Mouse (Mus musculus): ENCODE data around the gene Vwa7. TPM values are rescaled to one million over a fixed set of nuclear protein-coding genes. Genes with fewer than 3 reads are reported as not detected.
A peak's percentile ranks its signal among the peaks of the same experiment; 100 is the strongest.

The Vwa7 gene
- total RNA-seq, 1 experiment = 0.31 TPM

DNA sequence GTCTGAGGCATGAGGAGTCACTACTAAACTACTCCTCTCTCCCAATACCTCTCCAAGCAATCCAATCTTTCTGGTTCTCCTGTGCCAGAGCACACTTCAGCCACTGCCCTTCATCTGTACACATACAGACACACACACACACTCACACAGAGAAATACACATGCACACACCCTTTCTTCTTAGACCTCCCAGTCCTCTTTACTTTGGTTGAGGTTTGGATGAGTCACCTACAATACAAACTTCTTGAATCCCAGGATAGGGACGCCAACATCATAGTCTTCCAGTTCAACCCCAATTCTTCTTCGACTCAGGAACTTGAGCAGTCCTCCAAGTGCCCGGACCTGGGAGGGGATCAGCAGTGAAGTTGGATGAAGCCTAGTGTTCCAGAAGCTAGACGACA is 27.4 kb downstream of the Vwa7 start:
- H3K36me3 ChIP-seq (ENCODE audit: control insufficient read depth, insufficient read depth, low read length, poor library complexity, severe bottlenecking) = no peaks in the 10 kb centered on the region
- H3K9ac ChIP-seq (ENCODE audit: insufficient read depth, low read depth, low read length, poor library complexity, severe bottlenecking) = no peak overlapping the region
- TF ChIP-seq ZC3H11A (IDR thresholded peaks at IDR 0.05; ENCODE audit: borderline replicate concordance, low read depth, low read length) (no peak), ZNF384 (IDR thresholded peaks at IDR 0.05; ENCODE audit: low read depth, low read length) (no peak), HCFC1 (IDR thresholded peaks at IDR 0.05; ENCODE audit: borderline replicate concordance, insufficient read depth, low read length) (no peak), CHD2 (IDR thresholded peaks at IDR 0.05; ENCODE audit: low read depth, low read length) (no peak)
- in situ Hi-C loops (cut with MboI; ENCODE audit: low sequenced_read_pairs in 2 of 2, unreplicated experiment in 2 of 2) = no loop called here
- no peak overlapping the region for H3K27ac ChIP-seq (ENCODE audit: insufficient read depth, low read depth, low read length, poor library complexity, severe bottlenecking)
- H3K4me1 ChIP-seq (ENCODE audit: control insufficient read depth in 2 of 2, insufficient read depth in 2 of 2, low read length in 2 of 2, poor library complexity in 1 of 2) = peaks cover 0 to 8% of the 10 kb centered on the region in 2 experiments; a peak in 2 of 4 replicates
- no peak for DNase-seq (ENCODE audit: low read depth, low spot score)
- H3K9me3 ChIP-seq (ENCODE audit: control insufficient read depth, insufficient read depth, low read depth, low read length) = no peaks in the 10 kb centered on the region
- H3K4me3 ChIP-seq (ENCODE audit: insufficient read depth in 1 of 2, low read depth in 1 of 2, low read length in 2 of 2, poor library complexity in 1 of 2, severe bottlenecking in 1 of 2) = no peak overlapping the region

DNA sequence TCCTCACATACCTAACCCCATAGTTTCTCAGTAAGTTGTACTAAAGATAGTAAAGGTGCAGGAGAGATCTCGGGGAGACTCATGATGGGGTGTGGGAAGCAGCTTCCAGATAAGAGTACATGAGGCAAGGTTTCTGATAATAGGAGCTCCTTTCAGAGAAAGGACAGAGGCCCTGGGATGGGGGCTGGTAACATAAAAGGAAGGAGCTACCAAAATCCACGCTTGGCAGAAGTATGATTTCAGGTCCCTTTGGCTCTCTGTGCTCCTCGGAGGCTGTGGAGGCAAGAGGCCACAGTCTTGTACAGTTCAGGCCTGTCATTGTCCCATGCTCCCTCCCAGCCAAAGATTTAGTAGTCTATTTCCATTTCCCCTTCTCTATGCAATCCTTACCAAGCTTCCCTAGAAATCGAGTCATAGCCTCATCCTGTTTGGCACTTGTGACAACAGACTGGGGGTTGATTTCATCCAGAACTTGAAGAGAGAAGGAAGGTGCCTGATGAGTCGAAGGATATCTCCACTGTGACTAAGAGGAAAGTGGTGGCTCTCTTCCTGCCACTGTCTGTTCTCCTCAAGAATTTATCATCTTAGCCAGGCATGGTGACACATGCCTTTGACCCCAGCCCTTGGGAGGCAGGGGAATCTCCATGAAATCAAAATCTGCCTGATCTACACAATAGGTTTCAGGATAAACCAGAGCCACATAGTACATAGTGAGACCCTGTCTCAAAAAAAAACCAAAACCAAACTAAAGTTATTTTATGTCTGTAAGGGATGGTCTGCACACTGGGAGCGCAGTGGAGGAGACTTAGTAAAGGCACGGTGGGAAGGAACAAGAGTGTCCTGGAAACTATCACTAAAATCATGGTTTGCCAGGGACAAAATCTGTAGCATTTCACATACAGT is 28.8 kb downstream of the Vwa7 start:
- in situ Hi-C loops (cut with MboI; ENCODE audit: low sequenced_read_pairs in 2 of 2, unreplicated experiment in 2 of 2) = no loop called here
- Histone ChIP-seq H3K9ac (ENCODE audit: insufficient read depth, low read depth, low read length, poor library complexity, severe bottlenecking) (no peak overlapping the region), H3K4me1 (ENCODE audit: control insufficient read depth in 2 of 2, insufficient read depth in 2 of 2, low read length in 2 of 2, poor library complexity in 1 of 2) (peaks cover 0 to 14% of the 10 kb centered on the region in 2 experiments), H3K4me3 (ENCODE audit: insufficient read depth in 1 of 2, low read depth in 1 of 2, low read length in 2 of 2, poor library complexity in 1 of 2, severe bottlenecking in 1 of 2) (peak overlapping the region in 1 of 2 experiments; percentile 78; a peak in 2 of 4 replicates), H3K9me3 (ENCODE audit: control insufficient read depth, insufficient read depth, low read depth, low read length) (no peaks in the 10 kb centered on the region), H3K36me3 (ENCODE audit: control insufficient read depth, insufficient read depth, low read length, poor library complexity, severe bottlenecking) (no peaks in the 10 kb centered on the region), H3K27ac (ENCODE audit: insufficient read depth, low read depth, low read length, poor library complexity, severe bottlenecking) (no peak overlapping the region)
- TF ChIP-seq ZNF384 (IDR thresholded peaks at IDR 0.05; ENCODE audit: low read depth, low read length) = no peak
- TF ChIP-seq MAFK (IDR thresholded peaks at IDR 0.05; ENCODE audit: insufficient read depth, low read depth, low read length) = no peak
- no peak for TF ChIP-seq CHD2 (IDR thresholded peaks at IDR 0.05; ENCODE audit: low read depth, low read length)
- no peak for TF ChIP-seq HCFC1 (IDR thresholded peaks at IDR 0.05; ENCODE audit: borderline replicate concordance, insufficient read depth, low read length)
- no peak for TF ChIP-seq ZC3H11A (IDR thresholded peaks at IDR 0.05; ENCODE audit: borderline replicate concordance, low read depth, low read length)
- no peak for DNase-seq (ENCODE audit: low read depth, low spot score)

DNA sequence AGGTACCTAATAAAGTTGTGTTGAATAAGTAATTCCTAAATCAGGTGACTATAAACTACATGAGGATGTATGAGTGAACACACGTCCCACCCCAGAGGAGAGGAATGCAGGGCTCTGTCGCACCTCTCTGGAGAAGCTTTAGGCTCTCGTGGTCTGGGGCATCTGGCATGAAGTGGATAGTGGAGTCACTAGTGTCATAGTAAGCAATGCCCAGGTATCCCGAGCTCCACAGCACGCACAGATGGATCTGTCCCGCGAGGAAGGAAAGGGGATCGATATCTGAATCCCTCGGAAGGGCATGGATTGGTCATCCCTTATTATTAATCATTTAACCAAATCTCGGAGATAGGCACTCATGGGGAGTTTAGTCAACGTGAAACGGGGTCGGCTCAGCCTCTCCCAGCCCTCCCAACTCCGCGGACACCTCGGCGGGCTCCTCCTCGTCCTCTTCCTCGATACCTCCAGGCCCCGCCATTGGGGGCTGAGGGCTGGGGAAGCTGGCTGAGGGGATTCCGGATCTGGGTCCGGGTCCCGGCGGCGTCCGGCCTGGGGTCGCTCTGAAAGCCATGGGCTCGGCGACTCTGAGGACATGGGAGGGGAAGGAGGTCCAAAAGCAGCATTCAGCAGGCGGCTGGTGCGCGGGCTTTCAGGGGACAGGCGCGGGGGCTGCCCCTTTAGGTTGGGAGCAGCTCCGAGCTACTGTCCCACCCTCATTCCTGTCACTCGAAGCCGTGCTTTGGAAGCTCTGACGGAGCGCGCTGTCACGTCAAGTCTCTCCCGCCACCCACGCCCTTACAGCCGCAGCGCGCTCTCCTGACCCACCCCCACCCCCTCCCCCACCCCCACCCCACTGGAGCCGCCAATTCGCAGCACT is 29.7 kb downstream of the Vwa7 start:
- Histone ChIP-seq H3K27ac (ENCODE audit: insufficient read depth, low read depth, low read length, poor library complexity, severe bottlenecking) (no peak overlapping the region), H3K36me3 (ENCODE audit: control insufficient read depth, insufficient read depth, low read length, poor library complexity, severe bottlenecking) (no peaks in the 10 kb centered on the region), H3K4me1 (ENCODE audit: control insufficient read depth in 2 of 2, insufficient read depth in 2 of 2, low read length in 2 of 2, poor library complexity in 1 of 2) (peaks cover 0 to 14% of the 10 kb centered on the region in 2 experiments), H3K4me3 (ENCODE audit: insufficient read depth in 1 of 2, low read depth in 1 of 2, low read length in 2 of 2, poor library complexity in 1 of 2, severe bottlenecking in 1 of 2) (peak overlapping the region; percentile 66 to 78), H3K9me3 (ENCODE audit: control insufficient read depth, insufficient read depth, low read depth, low read length) (no peaks in the 10 kb centered on the region), H3K9ac (ENCODE audit: insufficient read depth, low read depth, low read length, poor library complexity, severe bottlenecking) (peak overlapping the region; percentile 91)
- in situ Hi-C loops (cut with MboI; ENCODE audit: low sequenced_read_pairs in 2 of 2, unreplicated experiment in 2 of 2) = no loop called here
- DNase-seq (ENCODE audit: low read depth, low spot score) = no peak
- TF ChIP-seq MAFK (IDR thresholded peaks at IDR 0.05; ENCODE audit: insufficient read depth, low read depth, low read length) (no peak), CHD2 (IDR thresholded peaks at IDR 0.05; ENCODE audit: low read depth, low read length) (no peak), HCFC1 (IDR thresholded peaks at IDR 0.05; ENCODE audit: borderline replicate concordance, insufficient read depth, low read length) (no peak), ZNF384 (IDR thresholded peaks at IDR 0.05; ENCODE audit: low read depth, low read length) (no peak), ZC3H11A (IDR thresholded peaks at IDR 0.05; ENCODE audit: borderline replicate concordance, low read depth, low read length) (no peak)

DNA sequence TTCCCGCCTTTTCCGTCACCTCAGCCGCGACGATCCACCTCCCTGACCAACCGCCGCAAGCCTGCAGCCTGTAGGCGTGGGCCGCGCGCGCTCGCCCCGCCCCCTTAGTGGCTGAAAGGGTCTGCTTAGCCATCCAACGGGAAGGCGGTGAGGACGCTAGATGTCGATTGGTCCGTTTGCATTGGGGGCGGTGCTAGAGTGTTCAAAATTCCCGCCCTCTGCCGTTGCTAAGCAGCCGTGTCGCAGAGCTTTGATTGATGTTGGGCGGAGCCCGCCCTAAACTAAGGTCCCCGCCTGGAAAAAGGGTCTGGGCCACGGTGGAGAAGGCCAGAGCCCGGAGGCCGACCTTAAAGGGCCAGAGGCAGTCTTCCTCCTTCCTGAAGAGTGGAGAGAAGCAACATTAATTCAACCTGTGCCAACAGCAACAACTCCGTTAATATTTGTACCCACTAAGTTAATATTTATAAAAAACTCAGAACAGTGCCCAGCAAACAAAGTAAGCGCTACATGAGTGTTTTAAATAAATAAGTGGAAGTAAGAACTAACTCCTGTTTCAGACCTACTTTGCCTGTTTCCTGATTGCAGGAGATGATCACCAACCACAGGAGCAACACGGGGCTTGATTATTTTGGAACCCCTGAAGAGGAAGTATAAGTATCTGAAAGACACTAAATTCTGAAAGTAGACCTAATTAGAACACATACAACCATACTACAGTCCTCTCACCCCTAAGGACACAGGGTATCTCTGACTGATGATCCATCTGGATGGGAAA is 30.5 kb downstream of the Vwa7 start, which contains the start of gene Msh5:
Msh5 (minus strand) TSS at position 65 of the 775 bp plus-strand sequence.
- in situ Hi-C loops (cut with MboI; ENCODE audit: low sequenced_read_pairs in 2 of 2, unreplicated experiment in 2 of 2) = no loop called here
- H3K27ac ChIP-seq (ENCODE audit: insufficient read depth, low read depth, low read length, poor library complexity, severe bottlenecking) = no peak within 1 kb of the TSS
- peak within 1 kb of the TSS; percentile 91 for H3K9ac ChIP-seq (ENCODE audit: insufficient read depth, low read depth, low read length, poor library complexity, severe bottlenecking)
- H3K4me3 ChIP-seq (ENCODE audit: insufficient read depth in 1 of 2, low read depth in 1 of 2, low read length in 2 of 2, poor library complexity in 1 of 2, severe bottlenecking in 1 of 2) = peak within 1 kb of the TSS; percentile 66 to 78
- peaks cover 0 to 16% of the 10 kb centered on the region in 2 experiments for H3K4me1 ChIP-seq (ENCODE audit: control insufficient read depth in 2 of 2, insufficient read depth in 2 of 2, low read length in 2 of 2, poor library complexity in 1 of 2)
- DNase-seq (ENCODE audit: low read depth, low spot score) = peak; percentile 100
- no peaks in the 10 kb centered on the region for H3K36me3 ChIP-seq (ENCODE audit: control insufficient read depth, insufficient read depth, low read length, poor library complexity, severe bottlenecking)
- H3K9me3 ChIP-seq (ENCODE audit: control insufficient read depth, insufficient read depth, low read depth, low read length) = no peaks in the 10 kb centered on the region
- no peak for TF ChIP-seq ZC3H11A (IDR thresholded peaks at IDR 0.05; ENCODE audit: borderline replicate concordance, low read depth, low read length)
- TF ChIP-seq CHD2 (IDR thresholded peaks at IDR 0.05; ENCODE audit: low read depth, low read length) = 0 out of 2 replicates have a peak, but pooled peaks have one; percentile 17

Data from ES-E14 (cell line).